14 mouse cellular contexts compared by ENCODE assay signal in genomic region chr12:50546394-50546793, GRCm38 (mm10).
DNase-seq lines count a peak whose midpoint lies in the region; ATAC-seq lines count a peak whose summit lies in the region.
"Had no signal": no experiment of that assay in that cellular context is flagged by ENCODE, and none has a peak within 500 bp of the region (broad histone marks: within the 10 kb centered on the region; RNA-seq: fewer than 3 reads in every experiment).

No protein-coding gene starts in this region.

- no peaks in the 10 kb centered on the region for H3K27me3 ChIP-seq in forebrain, embryonic 16.5 days (replicated peaks; ENCODE audit: control insufficient read depth, insufficient read depth, low read length)
- peaks cover 6% of the 10 kb centered on the region; the same call in 1 of the 2 replicates for H3K27me3 ChIP-seq in forebrain, embryonic 10.5 days (ENCODE audit: poor library complexity, severe bottlenecking)
- H3K27me3 ChIP-seq in kidney, embryonic 16.5 days (ENCODE audit: insufficient read depth, low read length) = no peaks in the 10 kb centered on the region
- H3K27me3 ChIP-seq: heart, embryonic 13.5 days had no signal

- no peak overlapping the region; the same call in 1 of the 2 replicates for H3K27ac ChIP-seq in forebrain, embryonic 16.5 days (ENCODE audit: low read length)
- H3K27ac ChIP-seq in forebrain, embryonic 10.5 days = no peak overlapping the region
- no peak overlapping the region for H3K27ac ChIP-seq in kidney, embryonic 16.5 days (ENCODE audit: low read length)
- H3K27ac ChIP-seq: forebrain, embryonic 12.5 days; liver, embryonic 14.5 days had no signal

- H3K36me3 ChIP-seq in forebrain, embryonic 16.5 days (ENCODE audit: control insufficient read depth, insufficient read depth) = no peaks in the 10 kb centered on the region
- H3K36me3 ChIP-seq in forebrain, embryonic 10.5 days (replicated peaks) = no peaks in the 10 kb centered on the region
- no peaks in the 10 kb centered on the region for H3K36me3 ChIP-seq in kidney, embryonic 16.5 days (ENCODE audit: insufficient read depth, low read length)
- H3K36me3 ChIP-seq: forebrain, embryonic 12.5 days; heart, embryonic 13.5 days had no signal

- H3K4me3 ChIP-seq in forebrain, embryonic 16.5 days (replicated peaks; ENCODE audit: low read length) = no peak overlapping the region
- no peak overlapping the region for H3K4me3 ChIP-seq in forebrain, embryonic 10.5 days
- no peak overlapping the region for H3K4me3 ChIP-seq in kidney, embryonic 16.5 days (ENCODE audit: low read length)
- H3K4me3 ChIP-seq: forebrain, embryonic 12.5 days; heart, embryonic 13.5 days had no signal

- no peak overlapping the region for H3K9ac ChIP-seq in forebrain, embryonic 16.5 days (replicated peaks; ENCODE audit: low read depth, low read length)
- H3K9ac ChIP-seq in kidney, embryonic 16.5 days (replicated peaks; ENCODE audit: low read length) = no peak overlapping the region
- H3K9ac ChIP-seq: forebrain, embryonic 12.5 days; heart, embryonic 13.5 days; liver, embryonic 14.5 days had no signal

- intact Hi-C loops in heart, postnatal 36 days (cut with DNase I) = loop anchor here (5.0 kb wide), 2 partner anchors 34 to 101 kb away; partner anchors contain the start of gene Prkd1

- H3K4me1 ChIP-seq in forebrain, embryonic 16.5 days (replicated peaks; ENCODE audit: control insufficient read depth, insufficient read depth, low read length) = peaks cover 33% of the 10 kb centered on the region
- peaks cover 27% of the 10 kb centered on the region for H3K4me1 ChIP-seq in forebrain, embryonic 10.5 days
- no peaks in the 10 kb centered on the region for H3K4me1 ChIP-seq in kidney, embryonic 16.5 days (ENCODE audit: insufficient read depth, low read length)

- no peak for DNase-seq in forebrain, embryonic 10.5 days (ENCODE audit: extremely low spot score, low spot score)
- peak; percentile 19 to 25 for DNase-seq in kidney, postnatal 36 days
- DNase-seq in right cerebral cortex, adult 18-20 months = peak; percentile 17
- no peak for DNase-seq in right cerebral cortex, postnatal 14 days
- DNase-seq in heart, postnatal 36 days = peak; percentile 11 to 13
- DNase-seq: thymus, postnatal 36 days had no signal

- no peak overlapping the region for H3K4me2 ChIP-seq in forebrain, embryonic 16.5 days (ENCODE audit: low read length)
- H3K4me2 ChIP-seq in kidney, embryonic 16.5 days (replicated peaks; ENCODE audit: low read depth, low read length) = no peak overlapping the region
- H3K4me2 ChIP-seq: forebrain, embryonic 12.5 days; heart, embryonic 13.5 days had no signal

- no peaks in the 10 kb centered on the region for H3K9me3 ChIP-seq in forebrain, embryonic 16.5 days (ENCODE audit: control insufficient read depth, low read length)
- no peaks in the 10 kb centered on the region for H3K9me3 ChIP-seq in forebrain, embryonic 10.5 days
- no peaks in the 10 kb centered on the region for H3K9me3 ChIP-seq in kidney, embryonic 16.5 days (ENCODE audit: low read length)
- H3K9me3 ChIP-seq: forebrain, embryonic 12.5 days; heart, embryonic 13.5 days had no signal

- WGBS in forebrain, embryonic 16.5 days = 34% methylated on average over 5 of the region's 5 CpGs
- WGBS in forebrain, embryonic 10.5 days = 92% methylated on average over 5 of the region's 5 CpGs
- 91% methylated on average over 5 of the region's 5 CpGs for WGBS in kidney, embryonic 16.5 days

- peak; percentile 59 for ATAC-seq in forebrain, embryonic 16.5 days
- ATAC-seq in kidney, embryonic 16.5 days (ENCODE audit: low FRiP score, low TSS enrichment) = no peak
- no peak for ATAC-seq in erythroblast, adult 5-6 weeks (replicated peaks; ENCODE audit: low FRiP score, poor library complexity, severe bottlenecking)
- ATAC-seq: CD4-positive, CD25-positive, alpha-beta regulatory T cell, adult 4 months; inflammation-experienced regulatory T-cells, adult 6 months had no signal

Comparison
In these comparisons a context has a peak if more than half of its experiments do, and no peak if none do; other contexts are left out.
1. DNase-seq: peak in kidney, postnatal 36 days (2 of 2), right cerebral cortex, adult 18-20 months (single experiment) and heart, postnatal 36 days (2 of 2); none in forebrain, embryonic 10.5 days (single experiment) and right cerebral cortex, postnatal 14 days (single experiment).